Mouse (Mus musculus): ENCODE measurements around the gene Ccr5.
"Not testable (repeated sequence)": the region's sequence is repeated elsewhere in the genome, so short reads cannot be mapped to it uniquely, and the experiment has no call there.

Ccr5 gene

GRCm38 (mm10) chr9:124121387-124122184 is at the start of gene Ccr5:
Ccr5 (plus strand) TSS chr9:124121543.
- no peak for DNase-seq

GRCm38 (mm10) chr9:124079803-124080202 is 41.5 kb upstream of the Ccr5 start:
- DNase-seq: no peak

GRCm38 (mm10) chr9:124080471-124080870 is 40.9 kb upstream of the Ccr5 start:
- not testable (repeated sequence) for DNase-seq

GRCm38 (mm10) chr9:124090441-124090840 is 30.9 kb upstream of the Ccr5 start:
- DNase-seq: no peak

- DNase-seq: no peak
Measured at GRCm38 (mm10) chr9:124099127-124099526, 22.2 kb upstream of the Ccr5 start.

- no peak for DNase-seq
Measured at GRCm38 (mm10) chr9:124100357-124100756, 21.0 kb upstream of the Ccr5 start.

- no peak for DNase-seq
Measured at GRCm38 (mm10) chr9:124101723-124102122, 19.6 kb upstream of the Ccr5 start, which contains the start of gene Ccr2. Ccr2 (plus strand) TSS chr9:124101950.

- no peak for DNase-seq
Measured at GRCm38 (mm10) chr9:124103199-124103598, 18.1 kb upstream of the Ccr5 start.

- no peak for DNase-seq
Measured at GRCm38 (mm10) chr9:124105196-124105595, 16.1 kb upstream of the Ccr5 start.

- DNase-seq: no peak
Measured at GRCm38 (mm10) chr9:124107232-124107631, 14.1 kb upstream of the Ccr5 start.

- DNase-seq: no peak
Measured at GRCm38 (mm10) chr9:124108356-124109127, 12.8 kb upstream of the Ccr5 start.

GRCm38 (mm10) chr9:124111997-124112396 is 9.3 kb upstream of the Ccr5 start:
- no peak for DNase-seq

GRCm38 (mm10) chr9:124112591-124113239 is 8.6 kb upstream of the Ccr5 start:
- DNase-seq: no peak

GRCm38 (mm10) chr9:124113777-124114176 is 7.6 kb upstream of the Ccr5 start:
- DNase-seq: no peak

- DNase-seq: peak; percentile 33 to 43
Measured at GRCm38 (mm10) chr9:124118489-124118888, 2.9 kb upstream of the Ccr5 start.

- peak in 1 of 2 experiments; percentile 15 for DNase-seq
Measured at GRCm38 (mm10) chr9:124125576-124125975, 4.2 kb downstream of the Ccr5 start.

- peak; percentile 34 to 54 for DNase-seq
Measured at GRCm38 (mm10) chr9:124126373-124126772, 5.0 kb downstream of the Ccr5 start.

GRCm38 (mm10) chr9:124127412-124127811 is 6.1 kb downstream of the Ccr5 start:
- DNase-seq: no peak

GRCm38 (mm10) chr9:124128379-124128778 is 7.0 kb downstream of the Ccr5 start:
- peak in 1 of 2 experiments; percentile 49 for DNase-seq

- not testable (repeated sequence) for DNase-seq
Measured at GRCm38 (mm10) chr9:124132899-124133298, 11.6 kb downstream of the Ccr5 start.

- DNase-seq: peak; percentile 50 to 63
Measured at GRCm38 (mm10) chr9:124134919-124135318, 13.6 kb downstream of the Ccr5 start.

GRCm38 (mm10) chr9:124137619-124138018 is 16.3 kb downstream of the Ccr5 start:
- no peak for DNase-seq

GRCm38 (mm10) chr9:124138055-124138775 is 16.9 kb downstream of the Ccr5 start:
- DNase-seq: no peak

All from lung, adult 18-20 months (tissue).